Mouse (Mus musculus) bone marrow, adult 2 months (tissue): Measurements from ENCODE around the gene Trpm7.

Source experiments
- CTCF ChIP-seq: fragments of 200-500 bp; IDR thresholded peaks from 2 replicates; pipeline ENCODE4 v1.5.1; 2011; ENCODE audit warnings: low read length, control low read depth; ENCODE audit not compliant: control insufficient read depth, insufficient read depth
- POLR2A ChIP-seq: fragments of 200-500 bp; IDR thresholded peaks from 2 replicates; pipeline ENCODE4 v1.6.1; 2011; ENCODE audit warnings: low read depth, mild to moderate bottlenecking, control low read depth, low read length, borderline replicate concordance; ENCODE audit not compliant: control insufficient read depth

DNA sequence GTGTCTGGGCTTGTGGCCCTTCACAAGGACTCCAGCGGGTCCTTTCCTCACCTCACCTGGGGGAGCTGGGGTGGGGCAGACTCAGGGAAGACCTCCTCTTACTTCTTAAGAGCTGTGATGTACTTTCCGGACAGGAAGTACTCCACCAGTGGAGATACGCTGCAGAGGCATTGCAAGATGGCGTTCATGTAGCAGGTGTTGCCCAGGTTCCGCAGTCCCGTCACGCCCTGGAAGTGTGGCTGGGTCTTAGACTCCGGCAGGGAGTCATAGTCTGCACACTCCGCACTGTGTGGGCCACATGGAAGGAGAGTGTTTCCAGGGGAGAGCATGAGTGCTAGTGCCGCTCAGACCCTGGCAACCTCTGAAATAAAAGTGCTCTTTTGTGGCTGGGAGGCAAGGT, 95.7 kb downstream of the Trpm7 start:
- TF ChIP-seq CTCF (no peak), POLR2A (no peak)
